ENCODE assay signal across 1 mouse cellular context in the genomic region with DNA sequence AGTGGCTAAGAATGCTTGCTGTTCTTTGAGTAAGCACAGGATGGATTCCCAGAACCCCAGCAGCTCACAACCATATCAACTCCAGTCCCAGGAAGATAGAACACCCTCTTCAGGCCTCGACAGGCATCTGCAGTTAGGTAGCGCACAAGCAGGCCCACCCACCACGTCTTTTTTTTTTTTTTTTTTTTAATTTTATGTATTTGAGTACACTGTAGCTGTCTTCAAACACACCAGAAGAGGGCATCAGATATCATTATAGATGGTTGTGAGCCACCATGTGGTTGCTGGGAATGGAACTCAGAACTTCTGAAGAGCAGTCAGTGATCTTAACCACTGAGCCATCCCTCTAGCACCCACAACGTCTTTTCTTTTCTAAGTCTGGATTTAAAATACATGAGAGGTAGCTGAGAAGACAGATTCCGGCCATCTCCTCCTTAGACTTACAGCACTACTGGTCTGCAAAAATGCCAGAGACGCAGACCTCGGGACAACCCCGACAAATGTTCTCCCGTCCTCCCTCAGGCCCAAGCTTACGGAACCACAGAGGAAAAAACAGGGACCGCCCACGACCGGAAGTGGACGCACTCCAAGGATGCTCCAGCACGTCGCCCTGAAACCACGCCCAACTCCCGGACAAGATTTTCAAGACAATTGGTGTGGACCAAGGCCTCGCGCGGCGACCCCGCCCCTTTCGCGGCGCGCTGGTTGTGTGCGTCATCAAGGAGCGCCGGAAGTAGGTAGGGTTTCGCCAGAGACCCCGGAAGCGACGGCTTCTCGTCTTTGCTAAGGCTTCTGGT.
A peak's percentile ranks its signal among the peaks of the same experiment; 100 is the strongest.
TF ChIP-seq lines count a peak whose summit lies in the region.

Gene Rtf2 (plus strand): TSS at position 714 of the 797 bp plus-strand sequence.

TF ChIP-seq in MEL, 35 proteins besides CTCF, POLR2A, EP300 and RAD21 (continued from another document):
- TF ChIP-seq GATA1 (IDR thresholded peaks at IDR 0.05; ENCODE audit: low read depth, low read length) (no peak), MEF2A (IDR thresholded peaks at IDR 0.05; ENCODE audit: extremely low read depth, insufficient replicate concordance, low read depth, low read length, poor library complexity, severe bottlenecking) (no peak), NRF1 (IDR thresholded peaks at IDR 0.05; ENCODE audit: insufficient read depth, low read depth, low read length, poor library complexity, severe bottlenecking) (0 out of 2 replicates have a peak, but pooled peaks have one; percentile 42), ZNF384 (IDR thresholded peaks at IDR 0.05; ENCODE audit: low read depth, low read length) (peak; percentile 84), ZC3H11A (IDR thresholded peaks at IDR 0.05; ENCODE audit: low read depth, low read length) (no peak), POLR2AphosphoS2 (IDR thresholded peaks at IDR 0.05; ENCODE audit: low read length) (peak; percentile 60; the same call in 1 of the 2 replicates), MAZ (IDR thresholded peaks at IDR 0.05; ENCODE audit: low read depth, low read length) (peak; percentile 72), SMC3 (IDR thresholded peaks at IDR 0.05; ENCODE audit: low read depth, low read length) (no peak), MAX (IDR thresholded peaks at IDR 0.05; ENCODE audit: low read length) (peak; percentile 60), POLR2AphosphoS5 (IDR thresholded peaks at IDR 0.05; ENCODE audit: borderline replicate concordance, low read depth, low read length) (no peak), MXI1 (IDR thresholded peaks at IDR 0.05; ENCODE audit: low read depth, low read length) (peak; percentile 78), USF1 (IDR thresholded peaks at IDR 0.05; ENCODE audit: low read depth, low read length) (no peak), MYC (IDR thresholded peaks at IDR 0.05; ENCODE audit: low read depth, low read length) (peak; percentile 33; the same call in 1 of the 2 replicates), MYB (IDR thresholded peaks at IDR 0.05; ENCODE audit: low read depth, low read length) (no peak)
